Mouse (Mus musculus): ENCODE results near the gene Btbd3.

- TF ChIP-seq CTCF (IDR thresholded peaks at IDR 0.05; ENCODE audit: low read depth), result peak; percentile 27
- TF ChIP-seq EP300 (optimal IDR thresholded peaks at IDR 0.05), result no peak
These were observed 13.9 kb upstream of the Btbd3 start for GRCm38 (mm10) chr2:138242452-138242851.
